Mouse (Mus musculus) embryonic facial prominence, embryonic 12.5 days (tissue): ENCODE measurements around the gene Rpl7a. TPM values are rescaled to one million over a fixed set of nuclear protein-coding genes. Genes with fewer than 3 reads are reported as not detected.
A peak's percentile ranks its signal among the peaks of the same experiment; 100 is the strongest.
"Not testable (repeated sequence)": the region's sequence is repeated elsewhere in the genome, so short reads cannot be mapped to it uniquely, and the experiment has no call there.

Experiments
- ATAC-seq: fragments of 200-750 bp; cut with Nextera tagmentation; 2 replicates; pipeline ENCODE4 v1.8.0; 2017; ENCODE audit not compliant: insufficient number of reproducible peaks, insufficient read depth, low FRiP score, low TSS enrichment
- H3K27ac ChIP-seq: fragments of 300-500 bp; sonication (generic); 2 replicates; pipeline ENCODE4 v1.5.1; 2016; ENCODE audit warnings: mild to moderate bottlenecking
- H3K27me3 ChIP-seq: fragments of 300-500 bp; sonication (generic); 2 replicates; pipeline ENCODE4 v1.6.1; 2016; ENCODE audit warnings: mild to moderate bottlenecking, moderate library complexity
- H3K36me3 ChIP-seq: fragments of 300-500 bp; sonication (generic); 2 replicates; pipeline ENCODE4 v1.6.1; 2016; ENCODE audit warnings: mild to moderate bottlenecking
- H3K4me1 ChIP-seq: fragments of 300-500 bp; sonication (generic); 2 replicates; pipeline ENCODE4 v1.6.1; 2016
- H3K4me2 ChIP-seq: fragments of 300-500 bp; sonication (generic); replicated peaks from 2 replicates; pipeline ENCODE4 v1.6.1; 2016; ENCODE audit warnings: mild to moderate bottlenecking, moderate library complexity
- H3K4me3 ChIP-seq: fragments of 300-500 bp; sonication (generic); 2 replicates; pipeline ENCODE4 v1.5.1; 2016; ENCODE audit warnings: mild to moderate bottlenecking
- H3K9ac ChIP-seq: fragments of 300-500 bp; sonication (generic); 2 replicates; pipeline ENCODE4 v1.6.1; 2016; ENCODE audit warnings: mild to moderate bottlenecking, moderate library complexity
- H3K9me3 ChIP-seq: fragments of 300-500 bp; sonication (generic); 2 replicates; pipeline ENCODE4 v1.6.1; 2016; ENCODE audit warnings: mild to moderate bottlenecking, moderate library complexity
- WGBS: fragments of 180-500 bp; shearing (Covaris S2); methylation state at CpG from one replicate; pipeline ENCODE4 v1.1.7; 2016; 5-methylcytosine and 5-hydroxymethylcytosine counted together
- polyA plus RNA-seq: library from polyadenylated mRNA; unstranded; fragments of >200 nt; fragmentation: Nextera tagmentation; extraction: Ambion mirVana; gene quantifications from 2 replicates; pipeline ENCODE4 v1.2.1, GENCODE M21; 2016

Rpl7a gene
- polyA plus RNA-seq = 565 and 574 TPM in 2 replicates

DNA sequence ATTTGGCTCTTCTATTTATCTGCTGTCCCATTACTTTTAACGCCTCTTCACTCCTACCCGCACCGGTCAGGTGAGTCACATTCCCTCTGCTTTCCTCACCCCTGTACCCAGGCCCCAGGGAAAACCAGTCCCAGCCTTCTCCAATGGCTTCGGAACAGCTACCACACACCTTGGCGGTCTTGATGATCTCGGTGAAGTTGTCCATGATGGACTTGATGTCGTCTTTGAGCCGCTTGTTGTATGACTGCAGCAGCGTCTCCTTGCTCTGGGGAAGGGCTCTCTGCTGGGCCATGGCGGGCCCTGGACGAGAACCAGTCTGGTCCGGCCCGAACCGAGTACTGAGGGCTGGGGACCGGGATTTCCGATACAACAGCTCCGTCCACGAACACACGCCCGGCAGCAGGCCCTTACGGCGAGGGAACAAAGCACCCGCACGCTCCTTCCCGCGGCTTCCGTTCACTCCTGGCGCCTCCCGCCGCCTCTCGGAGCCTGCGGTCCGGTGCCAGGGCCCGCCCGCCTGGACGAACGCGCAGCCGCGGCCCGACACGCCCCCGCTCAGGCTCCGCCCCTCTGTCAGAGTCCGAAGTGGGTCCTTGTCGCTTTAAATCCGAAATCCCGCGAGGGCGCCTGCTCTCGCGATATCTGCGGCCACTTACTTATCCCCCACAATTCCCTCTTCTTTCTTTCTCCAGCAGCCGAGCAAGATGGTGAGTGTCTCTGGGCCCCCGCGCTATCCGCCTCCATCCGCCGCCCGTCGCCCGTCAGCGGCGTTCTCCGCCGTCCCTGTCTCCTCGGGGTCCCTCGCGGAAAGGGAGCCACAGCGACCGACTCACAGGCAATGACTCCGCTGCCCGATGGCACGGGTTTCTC lies at the start of gene Rpl7a, which contains the start of gene Med22:
TSS of gene Rpl7a (plus strand) at position 641 of the 870 bp plus-strand sequence.
TSS of gene Med22 (minus strand) at position 554 of the 870 bp plus-strand sequence.
- peak; percentile 65 for ATAC-seq
- peaks cover 30% of the 10 kb centered on the region for H3K4me1 ChIP-seq
- peak within 1 kb of the TSS; percentile 98 for H3K9ac ChIP-seq
- peak within 1 kb of the TSS; percentile 92 for H3K4me3 ChIP-seq
- H3K9me3 ChIP-seq = no peaks in the 10 kb centered on the region
- peaks cover 64% of the 10 kb centered on the region for H3K36me3 ChIP-seq
- H3K27ac ChIP-seq = peak within 1 kb of the TSS; percentile 94
- no peaks in the 10 kb centered on the region for H3K27me3 ChIP-seq
- H3K4me2 ChIP-seq = peak within 1 kb of the TSS; percentile 98
- WGBS = under 1% methylated on average over 74 of the region's 74 CpGs

DNA sequence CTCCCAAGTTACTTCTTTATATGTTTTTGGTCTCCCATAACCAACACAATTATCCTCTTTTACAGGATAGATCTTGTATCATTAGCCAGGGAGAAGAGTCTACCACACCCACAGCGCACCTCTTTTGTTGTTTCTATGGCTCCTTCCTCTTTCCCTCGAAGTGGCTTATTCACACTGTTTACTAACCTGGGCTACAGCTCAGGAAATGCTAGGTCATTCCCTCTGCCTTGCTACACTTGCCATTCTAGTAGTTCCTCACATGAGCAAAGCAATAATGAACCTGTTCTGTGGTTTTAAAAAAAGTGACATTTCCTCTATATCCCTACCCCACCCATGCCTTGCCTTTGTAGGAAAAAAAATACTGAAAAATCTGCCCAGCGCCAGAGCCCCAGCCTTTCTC lies 47.7 kb upstream of the Rpl7a start:
- H3K36me3 ChIP-seq = no peaks in the 10 kb centered on the region
- H3K4me1 ChIP-seq = no peaks in the 10 kb centered on the region
- H3K27me3 ChIP-seq = no peaks in the 10 kb centered on the region
- H3K9ac ChIP-seq = no peak overlapping the region
- no peak overlapping the region for H3K27ac ChIP-seq
- WGBS = 74% methylated on average over 3 of the region's 3 CpGs
- no peaks in the 10 kb centered on the region for H3K9me3 ChIP-seq
- H3K4me3 ChIP-seq = no peak overlapping the region
- H3K4me2 ChIP-seq = no peak overlapping the region
- no peak for ATAC-seq

DNA sequence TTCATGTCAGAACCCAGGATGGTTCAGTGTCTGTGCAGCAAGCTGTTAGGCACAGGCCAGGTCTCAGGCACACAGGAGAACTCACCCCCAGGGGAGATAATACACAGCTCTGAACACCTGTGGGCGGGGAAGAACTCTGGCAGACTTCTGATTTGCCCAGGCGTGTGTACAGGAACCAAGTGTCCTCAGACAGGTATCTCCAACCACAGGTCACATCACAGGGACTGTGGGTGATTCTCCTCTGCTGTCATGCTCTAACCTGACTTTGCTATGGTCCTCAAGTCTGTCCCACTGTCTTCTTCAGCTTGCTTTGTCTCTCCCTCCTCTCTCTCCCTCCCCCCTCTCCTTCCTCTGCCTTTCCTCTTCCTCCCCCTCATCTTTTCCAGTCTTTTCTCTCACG lies 45.7 kb upstream of the Rpl7a start, which contains the start of gene Abo:
TSS of gene Abo (minus strand) at position 101 of the 400 bp plus-strand sequence.
- Histone ChIP-seq H3K27ac (no peak within 1 kb of the TSS), H3K4me1 (no peaks in the 10 kb centered on the region), H3K9ac (no peak within 1 kb of the TSS), H3K27me3 (no peaks in the 10 kb centered on the region), H3K4me2 (no peak within 1 kb of the TSS), H3K9me3 (no peaks in the 10 kb centered on the region), H3K4me3 (no peak within 1 kb of the TSS), H3K36me3 (no peaks in the 10 kb centered on the region)
- 60% methylated on average over 3 of the region's 3 CpGs for WGBS
- no peak for ATAC-seq

DNA sequence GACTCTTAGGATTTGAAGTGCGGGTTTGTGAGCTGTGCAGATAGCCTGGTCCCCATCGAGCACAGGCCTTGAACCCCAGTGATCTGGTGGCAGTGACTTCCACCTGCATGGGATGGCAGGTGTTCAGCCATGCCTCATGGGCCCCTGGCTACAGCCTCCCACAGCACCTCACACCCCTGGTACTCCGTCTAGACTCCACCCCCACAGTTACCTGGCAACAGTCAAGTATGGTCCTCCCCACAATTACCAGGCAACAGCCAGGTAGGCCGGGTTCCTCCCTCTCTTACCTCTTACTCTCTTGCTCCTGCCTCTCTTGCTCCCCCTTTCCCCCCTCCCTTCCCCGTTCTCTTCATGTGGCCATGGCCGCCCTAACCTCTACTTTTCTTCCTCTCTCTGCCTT lies 39.9 kb upstream of the Rpl7a start:
- Histone ChIP-seq H3K36me3 (no peaks in the 10 kb centered on the region), H3K9ac (no peak overlapping the region), H3K4me2 (no peak overlapping the region), H3K27ac (no peak overlapping the region), H3K4me1 (no peaks in the 10 kb centered on the region), H3K4me3 (no peak overlapping the region), H3K9me3 (no peaks in the 10 kb centered on the region), H3K27me3 (no peaks in the 10 kb centered on the region)
- no peak for ATAC-seq
- WGBS = 63% methylated on average over 6 of the region's 6 CpGs

DNA sequence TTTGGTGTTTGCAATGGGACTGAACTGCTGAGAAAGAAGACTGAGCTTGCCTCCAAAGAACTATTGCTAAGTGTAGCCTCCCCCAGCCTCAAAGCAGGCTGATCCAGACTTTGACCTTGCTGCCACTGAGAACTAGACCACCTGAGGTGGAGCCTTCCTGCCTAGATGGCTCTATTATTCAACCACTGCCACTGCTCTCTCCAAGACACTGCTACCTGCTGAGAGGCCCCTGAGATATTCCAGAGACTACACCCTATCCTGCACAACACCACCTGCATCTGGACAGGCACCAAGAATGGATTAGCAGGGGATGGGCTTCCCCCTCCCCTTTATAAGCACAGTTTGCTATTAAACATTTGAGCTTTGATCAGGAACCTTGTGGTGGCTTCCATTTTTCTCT lies 32.0 kb upstream of the Rpl7a start:
- ATAC-seq = no peak
- Histone ChIP-seq H3K4me3 (no peak overlapping the region), H3K4me2 (no peak overlapping the region), H3K9me3 (no peaks in the 10 kb centered on the region; the same call in 1 of the 2 replicates), H3K27ac (no peak overlapping the region), H3K27me3 (no peaks in the 10 kb centered on the region), H3K4me1 (no peaks in the 10 kb centered on the region), H3K9ac (no peak overlapping the region), H3K36me3 (no peaks in the 10 kb centered on the region)

DNA sequence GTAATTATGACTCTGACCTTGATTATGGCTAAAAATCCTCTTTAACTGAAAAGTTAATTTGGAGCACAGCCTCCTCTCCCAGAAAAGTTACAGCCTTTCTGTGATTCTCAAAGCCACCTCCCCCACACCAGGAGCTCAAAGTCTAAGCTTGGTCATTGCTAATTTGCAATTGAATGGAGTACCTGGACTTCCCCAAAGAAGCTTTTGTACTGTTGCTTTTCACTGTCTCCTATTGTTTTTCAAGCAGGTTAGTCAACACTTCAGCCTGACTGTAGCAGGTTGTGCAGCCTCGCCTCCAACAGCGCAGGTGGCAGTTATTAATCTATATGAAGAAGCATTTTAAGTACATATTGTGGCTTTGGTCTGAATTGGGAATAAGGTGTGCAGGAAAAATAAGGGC lies 25.0 kb upstream of the Rpl7a start:
- H3K27ac ChIP-seq, H3K9ac ChIP-seq, H3K4me2 ChIP-seq, H3K9me3 ChIP-seq, H3K27me3 ChIP-seq, H3K4me3 ChIP-seq, ATAC-seq, H3K4me1 ChIP-seq: not testable (repeated sequence)
- 79% methylated on average over 2 of the region's 2 CpGs for WGBS
- peaks cover 21% of the 10 kb centered on the region for H3K36me3 ChIP-seq

DNA sequence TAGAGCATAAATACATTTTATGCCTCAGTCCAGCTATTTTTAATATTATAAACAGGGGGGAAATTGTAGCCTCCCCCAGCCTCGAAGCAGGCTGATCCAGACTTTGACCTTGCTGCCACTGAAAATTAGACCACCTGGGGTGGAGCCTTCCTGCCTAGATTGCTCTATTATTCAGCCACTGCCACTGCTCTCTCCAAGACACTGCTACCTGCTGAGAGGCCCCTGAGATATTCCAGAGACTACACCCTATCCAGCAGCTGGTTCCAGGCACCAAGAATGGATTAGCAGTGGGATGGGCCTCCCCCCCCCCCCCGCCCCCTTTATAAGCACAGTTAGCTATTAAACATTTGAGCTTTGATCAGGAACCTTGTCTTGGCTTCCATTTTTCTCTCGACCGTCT lies 24.4 kb upstream of the Rpl7a start:
- not testable (repeated sequence) for ATAC-seq, H3K9ac ChIP-seq, H3K27me3 ChIP-seq, H3K9me3 ChIP-seq, H3K4me3 ChIP-seq, H3K4me2 ChIP-seq, H3K27ac ChIP-seq, H3K4me1 ChIP-seq
- WGBS = 75% methylated on average over 3 of the region's 4 CpGs
- H3K36me3 ChIP-seq = peaks cover 27% of the 10 kb centered on the region

DNA sequence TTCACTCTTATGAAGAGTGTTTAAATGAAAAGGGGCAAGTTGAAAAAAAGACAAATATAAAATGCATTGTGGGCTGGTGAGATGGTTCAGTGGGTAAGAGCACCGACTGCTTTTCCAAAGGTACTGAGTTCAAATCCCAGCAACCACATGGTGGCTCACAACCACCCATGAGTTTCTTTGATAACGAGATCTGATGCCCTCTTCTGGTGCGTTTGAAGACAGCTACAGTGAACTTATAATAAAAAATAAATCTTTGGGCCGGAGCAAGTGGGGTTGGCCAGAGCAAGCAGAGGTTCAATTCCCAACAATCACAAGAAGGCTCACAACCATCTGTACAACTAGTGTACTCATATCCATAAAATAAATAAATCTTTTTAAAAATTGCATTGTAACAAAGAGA lies 14.7 kb upstream of the Rpl7a start:
- Histone ChIP-seq H3K27ac (no peak overlapping the region), H3K9me3 (no peaks in the 10 kb centered on the region), H3K4me1 (no peaks in the 10 kb centered on the region), H3K4me2 (no peak overlapping the region), H3K36me3 (peaks cover 84% of the 10 kb centered on the region), H3K9ac (no peak overlapping the region), H3K4me3 (no peak overlapping the region), H3K27me3 (no peaks in the 10 kb centered on the region)
- no peak for ATAC-seq
- WGBS = 93% methylated on average over 4 of the region's 4 CpGs

DNA sequence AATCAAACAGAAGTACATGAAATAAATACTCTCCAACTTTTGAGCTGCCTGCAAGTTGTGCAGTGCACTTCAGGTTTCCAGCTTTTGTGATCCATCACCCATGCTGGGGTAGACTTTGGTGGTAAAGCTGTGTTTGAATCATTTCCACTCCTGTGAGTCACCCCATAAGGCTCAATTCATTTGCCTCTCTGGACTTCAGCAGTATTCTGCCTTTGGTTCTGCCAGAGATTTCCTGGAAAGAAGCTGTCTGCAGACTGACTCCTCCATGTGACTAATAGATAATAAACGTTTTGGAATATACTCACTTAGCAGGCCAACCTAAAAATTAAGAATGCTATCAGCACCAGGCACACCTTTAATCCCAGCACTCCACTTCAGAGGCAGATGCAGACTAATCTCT lies 9.8 kb upstream of the Rpl7a start:
- H3K4me2 ChIP-seq = no peak overlapping the region
- H3K4me3 ChIP-seq = no peak overlapping the region
- peaks cover 18% of the 10 kb centered on the region for H3K4me1 ChIP-seq
- no peak for ATAC-seq
- H3K27ac ChIP-seq = no peak overlapping the region
- H3K9ac ChIP-seq = no peak overlapping the region
- H3K9me3 ChIP-seq = no peaks in the 10 kb centered on the region
- 74% methylated on average over 1 of the region's 1 CpGs for WGBS
- H3K27me3 ChIP-seq = no peaks in the 10 kb centered on the region
- peaks cover 55% of the 10 kb centered on the region for H3K36me3 ChIP-seq

DNA sequence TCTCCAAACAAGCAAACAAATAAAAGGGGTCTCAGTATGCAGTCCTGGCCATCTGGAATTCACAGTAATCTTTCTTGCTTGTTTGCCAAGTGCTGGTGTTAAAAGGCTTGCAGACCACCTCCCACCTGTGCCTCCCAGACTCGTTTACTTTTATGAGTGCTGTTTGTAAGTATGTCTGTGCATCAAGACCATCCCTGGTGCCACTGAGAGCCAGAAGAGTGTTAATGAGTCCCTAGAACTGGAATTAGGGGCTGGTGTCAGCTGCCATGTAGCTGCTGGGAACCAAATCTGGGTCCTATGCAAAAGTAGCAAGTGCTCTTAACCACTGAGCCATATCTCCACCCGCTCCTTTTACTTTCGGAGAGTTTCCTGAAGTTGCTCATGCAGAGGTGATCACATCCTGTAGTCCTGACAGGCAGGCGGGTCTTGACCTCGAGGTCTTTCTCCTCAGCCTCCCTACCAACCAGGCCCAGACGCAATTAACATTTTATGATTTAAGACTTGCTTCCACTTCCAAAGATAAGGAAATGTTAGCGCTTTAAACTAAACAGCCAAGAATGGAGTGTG lies 8.6 kb upstream of the Rpl7a start:
- Histone ChIP-seq H3K27ac (peak overlapping the region; percentile 91; the same call in 1 of the 2 replicates), H3K4me3 (peak overlapping the region; percentile 84), H3K9ac (peak overlapping the region; percentile 84), H3K4me1 (peaks cover 18% of the 10 kb centered on the region), H3K9me3 (no peaks in the 10 kb centered on the region), H3K4me2 (peak overlapping the region; percentile 83), H3K36me3 (peaks cover 55% of the 10 kb centered on the region), H3K27me3 (no peaks in the 10 kb centered on the region)
- ATAC-seq = no peak
- WGBS = 11% methylated on average over 7 of the region's 7 CpGs

DNA sequence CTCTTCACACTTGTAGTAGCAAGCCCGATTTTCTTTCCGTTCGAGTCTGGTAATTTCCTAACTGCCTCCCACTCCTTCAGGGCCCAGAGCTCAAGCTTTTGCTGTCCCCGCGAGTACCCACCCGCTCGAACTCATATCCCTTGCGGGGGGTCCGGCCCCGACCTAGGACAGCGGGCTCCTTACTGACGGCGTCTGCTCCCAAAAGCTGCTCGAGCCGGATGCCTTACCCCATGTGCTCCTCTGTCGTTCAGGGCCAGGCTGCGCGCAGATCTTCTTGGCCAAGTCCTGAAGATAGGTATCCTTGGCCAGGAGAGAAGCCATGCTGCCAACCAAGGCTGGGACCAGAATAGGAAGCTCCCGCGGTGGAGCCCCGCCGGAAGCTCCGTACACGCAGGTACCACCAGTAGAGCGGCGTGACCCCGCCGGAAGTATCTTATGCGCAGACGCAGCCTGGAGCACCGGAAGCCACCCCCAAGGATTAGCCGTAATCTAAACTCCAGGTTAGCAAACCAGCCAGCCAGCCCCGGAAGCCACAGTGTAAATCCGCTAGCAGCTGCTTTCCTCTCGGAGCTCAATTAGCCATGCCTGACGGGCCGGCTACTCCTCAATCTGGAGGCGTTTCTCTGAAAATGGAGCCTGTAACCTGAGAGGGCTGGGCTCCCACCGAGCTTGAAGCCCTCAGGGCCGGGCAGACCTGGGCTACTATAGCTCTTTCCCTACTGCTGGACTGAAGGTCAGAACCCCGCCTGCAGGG lies 7.9 kb upstream of the Rpl7a start, which contains the start of gene Surf6:
TSS of gene Surf6 (minus strand) at position 413 of the 754 bp plus-strand sequence.
- no peaks in the 10 kb centered on the region for H3K27me3 ChIP-seq
- peaks cover 55% of the 10 kb centered on the region for H3K36me3 ChIP-seq
- ATAC-seq = peak; percentile 89
- H3K27ac ChIP-seq = peak within 1 kb of the TSS; percentile 91
- WGBS = under 1% methylated on average over 41 of the region's 41 CpGs
- peak within 1 kb of the TSS; percentile 83 for H3K4me2 ChIP-seq
- peak within 1 kb of the TSS; percentile 84 for H3K4me3 ChIP-seq
- peaks cover 18% of the 10 kb centered on the region for H3K4me1 ChIP-seq
- no peaks in the 10 kb centered on the region for H3K9me3 ChIP-seq
- peak within 1 kb of the TSS; percentile 84 for H3K9ac ChIP-seq
